In the genomic region with DNA sequence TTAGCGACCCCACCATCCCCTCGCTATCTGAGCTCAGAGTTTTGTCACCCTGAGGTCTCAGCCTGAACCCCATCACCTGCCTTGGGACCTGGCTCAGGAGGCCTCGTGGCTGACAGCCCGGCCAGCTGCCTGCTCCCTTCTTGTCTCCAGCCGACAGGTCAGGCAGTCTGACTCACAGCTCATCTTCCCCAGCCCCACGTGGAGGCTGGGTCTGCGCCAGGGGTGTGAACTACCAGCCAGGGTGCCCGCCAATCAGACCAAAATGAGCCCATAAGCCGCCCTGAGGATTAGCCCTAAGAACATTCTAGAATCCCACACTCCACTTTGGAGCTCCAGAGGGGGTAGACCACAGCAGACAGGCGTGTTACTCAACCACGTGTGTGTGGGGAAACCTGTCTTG, we compare ENCODE assay signal across 16 mouse cellular contexts. TPM values are rescaled to one million over a fixed set of nuclear protein-coding genes. Genes with fewer than 3 reads are reported as not detected.
DNase-seq lines count a peak whose midpoint lies in the region; ATAC-seq and TF ChIP-seq lines count a peak whose summit lies in the region.
"Had no signal": no experiment of that assay in that cellular context is flagged by ENCODE, and none has a peak within 500 bp of the region (broad histone marks: within the 10 kb centered on the region; RNA-seq: fewer than 3 reads in every experiment).

No protein-coding gene starts in this region.

- no peak for TF ChIP-seq CTCF in C2C12 (IDR thresholded peaks at IDR 0.05; ENCODE audit: control insufficient read depth, insufficient read depth, insufficient read length)
- no peak for TF ChIP-seq CTCF in heart, postnatal 0 days (IDR thresholded peaks at IDR 0.05; ENCODE audit: low read depth)

- no peaks in the 10 kb centered on the region for H3K79me2 ChIP-seq in C2C12 (ENCODE audit: control insufficient read depth, insufficient read depth)

- H3K9ac ChIP-seq in embryonic facial prominence, embryonic 14.5 days (ENCODE audit: low read depth, low read length), result no peak overlapping the region
- no peak overlapping the region for H3K9ac ChIP-seq in heart, postnatal 0 days (replicated peaks; ENCODE audit: low read depth, low read length)
- no peak overlapping the region for H3K9ac ChIP-seq in forebrain, embryonic 16.5 days (replicated peaks; ENCODE audit: low read depth, low read length)
- H3K9ac ChIP-seq: stomach, embryonic 15.5 days had no signal

- no peak overlapping the region for H3K4me2 ChIP-seq in embryonic facial prominence, embryonic 14.5 days (ENCODE audit: low read depth, low read length)
- H3K4me2 ChIP-seq in heart, postnatal 0 days (ENCODE audit: low read depth, low read length), result no peak overlapping the region
- no peak overlapping the region for H3K4me2 ChIP-seq in forebrain, embryonic 16.5 days (ENCODE audit: low read length)
- H3K4me2 ChIP-seq: stomach, embryonic 15.5 days had no signal

- TF ChIP-seq EP300 in heart, postnatal 0 days (IDR thresholded peaks at IDR 0.05; ENCODE audit: low read depth), result no peak

- ATAC-seq in embryonic facial prominence, embryonic 14.5 days (ENCODE audit: low read depth), result peak; percentile 19; the same call in 1 of the 2 replicates
- ATAC-seq in heart, postnatal 0 days (ENCODE audit: insufficient read depth, low read depth), result no peak
- no peak for ATAC-seq in forebrain, embryonic 16.5 days
- ATAC-seq: inflammation-experienced regulatory T-cells, adult 6 months had no signal

- no peak overlapping the region for H3K27ac ChIP-seq in embryonic facial prominence, embryonic 14.5 days (replicated peaks; ENCODE audit: low read depth, low read length)
- H3K27ac ChIP-seq in embryonic facial prominence, embryonic 10.5 days (replicated peaks), result no peak overlapping the region; the same call in 1 of the 2 replicates
- H3K27ac ChIP-seq in heart, postnatal 0 days (ENCODE audit: low read depth), result no peak overlapping the region
- no peak overlapping the region for H3K27ac ChIP-seq in forebrain, embryonic 16.5 days (ENCODE audit: low read length)
- H3K27ac ChIP-seq: stomach, embryonic 15.5 days had no signal

- no peak overlapping the region for H3ac ChIP-seq in C2C12 (ENCODE audit: control insufficient read depth, insufficient read length, low read depth)

- H3K27me3 ChIP-seq in embryonic facial prominence, embryonic 14.5 days (replicated peaks; ENCODE audit: control insufficient read depth, insufficient read depth, low read length), result no peaks in the 10 kb centered on the region
- H3K27me3 ChIP-seq in embryonic facial prominence, embryonic 10.5 days (replicated peaks; ENCODE audit: low read depth, poor library complexity, severe bottlenecking), result no peaks in the 10 kb centered on the region
- no peaks in the 10 kb centered on the region for H3K27me3 ChIP-seq in C2C12 (ENCODE audit: control insufficient read depth, insufficient read depth, insufficient read length)
- no peaks in the 10 kb centered on the region for H3K27me3 ChIP-seq in heart, postnatal 0 days (ENCODE audit: control insufficient read depth, insufficient read depth, low read length)
- no peaks in the 10 kb centered on the region for H3K27me3 ChIP-seq in forebrain, embryonic 16.5 days (replicated peaks; ENCODE audit: control insufficient read depth, insufficient read depth, low read length)
- H3K27me3 ChIP-seq: CH12.LX; stomach, embryonic 15.5 days had no signal

- WGBS in embryonic facial prominence, embryonic 14.5 days, result 40% methylated on average over 11 of the region's 11 CpGs
- 67% methylated on average over 11 of the region's 11 CpGs for WGBS in embryonic facial prominence, embryonic 10.5 days
- 50% methylated on average over 11 of the region's 11 CpGs for WGBS in heart, postnatal 0 days
- 58% methylated on average over 11 of the region's 11 CpGs for WGBS in forebrain, embryonic 16.5 days

- H3K4me1 ChIP-seq in embryonic facial prominence, embryonic 14.5 days (ENCODE audit: control insufficient read depth, insufficient read depth, low read length), result peaks cover 10% of the 10 kb centered on the region
- H3K4me1 ChIP-seq in embryonic facial prominence, embryonic 10.5 days, result peaks cover 18% of the 10 kb centered on the region
- no peaks in the 10 kb centered on the region for H3K4me1 ChIP-seq in heart, postnatal 0 days (ENCODE audit: control insufficient read depth, insufficient read depth)
- H3K4me1 ChIP-seq in forebrain, embryonic 16.5 days (replicated peaks; ENCODE audit: control insufficient read depth, insufficient read depth, low read length), result no peaks in the 10 kb centered on the region
- H3K4me1 ChIP-seq: stomach, embryonic 15.5 days had no signal

- no peaks in the 10 kb centered on the region for H3K79me3 ChIP-seq in C2C12 (ENCODE audit: low read depth)

- H3K4me3 ChIP-seq in embryonic facial prominence, embryonic 14.5 days (ENCODE audit: low read depth, low read length), result no peak overlapping the region
- no peak overlapping the region for H3K4me3 ChIP-seq in embryonic facial prominence, embryonic 10.5 days
- no peak overlapping the region for H3K4me3 ChIP-seq in C2C12 (ENCODE audit: insufficient read depth, poor library complexity, severe bottlenecking)
- no peak overlapping the region for H3K4me3 ChIP-seq in heart, postnatal 0 days (ENCODE audit: low read depth, low read length)
- H3K4me3 ChIP-seq in forebrain, embryonic 16.5 days (replicated peaks; ENCODE audit: low read length), result no peak overlapping the region
- H3K4me3 ChIP-seq: stomach, embryonic 15.5 days had no signal

- no peaks in the 10 kb centered on the region for H3K36me3 ChIP-seq in embryonic facial prominence, embryonic 14.5 days (ENCODE audit: control insufficient read depth, insufficient read depth, low read length)
- H3K36me3 ChIP-seq in embryonic facial prominence, embryonic 10.5 days (replicated peaks), result no peaks in the 10 kb centered on the region
- H3K36me3 ChIP-seq in C2C12 (ENCODE audit: control insufficient read depth, insufficient read depth), result no peaks in the 10 kb centered on the region
- no peaks in the 10 kb centered on the region for H3K36me3 ChIP-seq in heart, postnatal 0 days (replicated peaks; ENCODE audit: control insufficient read depth, insufficient read depth, low read length)
- H3K36me3 ChIP-seq in forebrain, embryonic 16.5 days (ENCODE audit: control insufficient read depth, insufficient read depth), result no peaks in the 10 kb centered on the region
- H3K36me3 ChIP-seq: stomach, embryonic 15.5 days had no signal

- no peaks in the 10 kb centered on the region for H3K9me3 ChIP-seq in embryonic facial prominence, embryonic 14.5 days (ENCODE audit: control insufficient read depth, low read length)
- no peaks in the 10 kb centered on the region for H3K9me3 ChIP-seq in embryonic facial prominence, embryonic 10.5 days
- no peaks in the 10 kb centered on the region for H3K9me3 ChIP-seq in heart, postnatal 0 days (replicated peaks; ENCODE audit: control insufficient read depth, low read length)
- H3K9me3 ChIP-seq in forebrain, embryonic 16.5 days (ENCODE audit: control insufficient read depth, low read length), result no peaks in the 10 kb centered on the region
- H3K9me3 ChIP-seq: stomach, embryonic 15.5 days had no signal

- peak; percentile 45 for DNase-seq in embryonic facial prominence, embryonic 14.5 days (ENCODE audit: low spot score)
- DNase-seq in embryonic facial prominence, embryonic 10.5 days (ENCODE audit: low spot score), result no peak
- peak; percentile 47 for DNase-seq in adrenal gland, postnatal 14 days
- DNase-seq in heart, postnatal 0 days (ENCODE audit: low spot score), result peak; percentile 7
- no peak for DNase-seq in kidney, adult 8-10 months
- DNase-seq: kidney, postnatal 10 days; lung, adult 18-20 months; right cerebral cortex, postnatal 14 days; thymus, postnatal 14 days had no signal

TF ChIP-seq in C2C12, 6 proteins besides CTCF, POLR2A, EP300 and RAD21:
- TF ChIP-seq MYOD1 (IDR thresholded peaks at IDR 0.05; ENCODE audit: control insufficient read depth, insufficient read length, low read depth) (peak; percentile 63), USF1 (IDR thresholded peaks at IDR 0.05; ENCODE audit: low read depth) (no peak)

RNA-seq across cellular contexts. Expression of a gene that starts 1.7 kb away (rescaled TPM):
- 1.1 and 2.5 TPM in 2 replicates for polyA plus RNA-seq in embryonic facial prominence, embryonic 14.5 days (2014; fragmentation: Nextera tagmentation; extraction: Ambion mirVana)
- polyA plus RNA-seq in embryonic facial prominence, embryonic 10.5 days (2016; fragmentation: Nextera tagmentation; extraction: Ambion mirVana), result 0.25 and 0.32 TPM in 2 replicates
- 0.19 TPM for polyA plus RNA-seq in C2C12 (2012; fragmentation: generic; extraction: Trizol)
- total RNA-seq in adrenal gland, postnatal 14 days (2021), result 0.30 and 0.53 TPM in 2 replicates
- under 0.01 and 0.53 TPM in 2 replicates for total RNA-seq in heart, postnatal 0 days (2014; rRNA removed; ENCODE audit: low replicate concordance)
- 0.05 TPM in 2 replicates for polyA plus RNA-seq in heart, postnatal 0 days (2015; fragmentation: Nextera tagmentation; extraction: Ambion mirVana)
- polyA plus RNA-seq in forebrain, embryonic 16.5 days (2015; fragmentation: Nextera tagmentation; extraction: Ambion mirVana), result 6.8 and 7.8 TPM in 2 replicates
- total RNA-seq: common myeloid progenitor, adult 5-6 weeks; neutrophil, adult 5-6 weeks had no signal

Comparison
In these comparisons a context has a peak if more than half of its experiments do, and no peak if none do; other contexts are left out.
1. DNase-seq: peak in embryonic facial prominence, embryonic 14.5 days (single experiment), adrenal gland, postnatal 14 days (single experiment) and heart, postnatal 0 days (single experiment); none in embryonic facial prominence, embryonic 10.5 days (single experiment) and kidney, adult 8-10 months (0 of 2).